Mouse (Mus musculus): ENCODE data around the gene Eral1. TPM values are rescaled to one million over a fixed set of nuclear protein-coding genes. Genes with fewer than 3 reads are reported as not detected.

The Eral1 gene
- polyA plus RNA-seq, 1 experiment from 2014 or later, result 35.9 TPM

DNA sequence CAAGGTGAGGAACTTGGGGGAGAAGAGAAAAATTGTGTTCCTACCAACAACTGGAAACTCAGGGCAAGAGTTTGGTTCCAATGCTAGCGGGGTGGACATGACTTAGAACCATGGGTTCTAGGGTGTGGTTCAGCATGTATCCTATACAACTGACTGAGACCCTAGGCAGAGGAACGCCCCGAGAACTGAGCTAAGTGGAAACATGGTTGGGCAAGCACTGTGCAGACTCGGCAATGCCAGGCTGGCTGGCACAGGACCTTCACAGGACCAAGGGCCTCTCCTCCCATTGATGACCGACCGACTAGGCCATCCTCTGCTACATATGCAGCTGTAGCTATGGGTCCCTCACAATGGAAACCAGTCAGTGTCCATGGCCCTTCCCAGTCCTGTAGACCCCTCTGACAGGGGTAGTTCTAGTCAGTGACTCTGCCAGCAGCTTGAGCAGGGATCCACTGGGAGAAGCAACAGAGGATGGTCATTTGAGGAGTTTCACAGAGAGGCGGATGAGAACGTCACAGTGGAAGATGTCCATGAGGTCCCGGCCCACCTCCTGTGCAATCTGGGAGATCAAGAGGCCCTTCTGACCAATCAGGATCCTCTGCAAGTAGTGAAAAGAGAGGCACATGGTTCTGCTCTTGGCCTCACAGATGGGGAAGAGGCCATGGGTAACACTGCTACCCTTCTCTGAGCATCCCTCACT, 6.5 kb downstream of the Eral1 start:
- H3K9ac ChIP-seq (ENCODE audit: low read length), result no peak overlapping the region
- DNase-seq (ENCODE audit: low spot score) (no peak), ATAC-seq (ENCODE audit: insufficient read depth, low FRiP score, low TSS enrichment) (no peak)
- no peaks in the 10 kb centered on the region for H3K27me3 ChIP-seq (ENCODE audit: control insufficient read depth, insufficient read depth, low read length)
- no peak overlapping the region for H3K4me3 ChIP-seq (ENCODE audit: low read depth, low read length)
- H3K4me1 ChIP-seq (ENCODE audit: control insufficient read depth, insufficient read depth, low read length), result no peaks in the 10 kb centered on the region
- no peak overlapping the region for H3K27ac ChIP-seq (ENCODE audit: low read depth, low read length)
- H3K9me3 ChIP-seq (ENCODE audit: control insufficient read depth, low read length), result no peaks in the 10 kb centered on the region
- 93% methylated on average over 9 of the region's 9 CpGs for WGBS
- no peak overlapping the region for H3K4me2 ChIP-seq (ENCODE audit: low read depth)
- H3K36me3 ChIP-seq (ENCODE audit: control insufficient read depth, insufficient read depth, low read length), result peaks cover 14% of the 10 kb centered on the region

DNA sequence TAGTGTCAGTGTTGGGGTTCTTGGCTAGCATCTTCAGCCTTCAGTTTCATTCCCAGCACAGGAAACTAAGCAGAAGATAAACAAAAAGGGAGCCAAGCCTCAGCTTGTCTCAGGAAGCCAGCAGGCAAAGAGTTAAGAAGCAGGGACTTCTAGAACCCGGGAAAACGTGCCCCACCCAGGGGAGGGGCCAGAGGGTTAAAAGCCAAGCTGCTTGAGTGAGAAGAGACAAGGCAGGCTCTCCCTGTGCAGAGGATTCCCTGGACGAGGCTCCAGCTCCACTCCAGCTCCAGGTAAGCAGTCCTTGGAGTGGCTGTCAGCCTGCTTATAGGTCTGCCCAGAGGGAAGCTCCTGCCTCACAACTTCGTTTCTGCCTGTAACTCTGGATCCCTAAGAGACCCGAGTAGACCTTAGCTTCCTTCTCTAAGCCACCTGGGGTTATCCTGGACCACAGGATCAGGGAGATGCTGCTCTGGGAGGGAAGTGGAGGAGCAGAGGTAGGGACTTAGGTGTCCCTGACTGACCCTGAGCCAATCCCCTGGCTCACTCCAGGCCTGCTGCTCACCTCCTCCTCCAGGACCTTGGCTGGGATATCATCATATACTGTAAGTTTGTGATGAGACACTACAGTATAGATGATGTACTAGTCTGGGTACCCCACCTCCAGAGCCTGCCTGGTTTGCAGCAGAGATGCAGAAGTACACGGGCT, 7.6 kb downstream of the Eral1 start:
- Histone ChIP-seq H3K9ac (ENCODE audit: low read length) (no peak overlapping the region), H3K4me1 (ENCODE audit: control insufficient read depth, insufficient read depth, low read length) (no peaks in the 10 kb centered on the region), H3K4me2 (ENCODE audit: low read depth) (no peak overlapping the region), H3K36me3 (ENCODE audit: control insufficient read depth, insufficient read depth, low read length) (peaks cover 14% of the 10 kb centered on the region), H3K27me3 (ENCODE audit: control insufficient read depth, insufficient read depth, low read length) (no peaks in the 10 kb centered on the region), H3K4me3 (ENCODE audit: low read depth, low read length) (no peak overlapping the region), H3K27ac (ENCODE audit: low read depth, low read length) (no peak overlapping the region), H3K9me3 (ENCODE audit: control insufficient read depth, low read length) (no peaks in the 10 kb centered on the region)
- DNase-seq (ENCODE audit: low spot score), result no peak
- 39% methylated on average over 6 of the region's 6 CpGs for WGBS
- ATAC-seq (ENCODE audit: insufficient read depth, low FRiP score, low TSS enrichment), result no peak

DNA sequence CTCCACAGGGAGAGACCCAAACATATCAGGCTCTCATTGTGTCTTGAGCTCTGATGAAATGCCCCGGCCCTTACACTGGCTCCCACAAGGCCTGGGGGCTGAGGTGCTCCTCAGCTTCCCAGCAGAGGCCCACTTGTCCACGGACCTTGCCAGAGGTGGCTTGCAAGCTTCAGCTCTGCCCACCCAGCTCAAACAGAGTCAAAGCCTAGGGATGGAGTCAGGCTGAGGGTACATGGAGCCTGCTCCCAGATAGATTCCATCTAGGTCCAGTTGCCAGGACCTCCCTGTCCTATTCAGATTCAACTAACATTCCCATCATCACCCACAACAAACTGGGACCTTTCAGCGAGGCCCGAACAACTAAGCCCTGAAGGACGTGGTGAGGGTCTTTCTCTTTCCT, 8.2 kb downstream of the Eral1 start:
- Histone ChIP-seq H3K9me3 (ENCODE audit: control insufficient read depth, low read length) (no peaks in the 10 kb centered on the region), H3K4me3 (ENCODE audit: low read depth, low read length) (no peak overlapping the region), H3K27ac (ENCODE audit: low read depth, low read length) (no peak overlapping the region), H3K27me3 (ENCODE audit: control insufficient read depth, insufficient read depth, low read length) (no peaks in the 10 kb centered on the region), H3K4me2 (ENCODE audit: low read depth) (no peak overlapping the region), H3K4me1 (ENCODE audit: control insufficient read depth, insufficient read depth, low read length) (no peaks in the 10 kb centered on the region), H3K9ac (ENCODE audit: low read length) (no peak overlapping the region), H3K36me3 (ENCODE audit: control insufficient read depth, insufficient read depth, low read length) (peaks cover 14% of the 10 kb centered on the region)
- DNase-seq (ENCODE audit: low spot score) (no peak), ATAC-seq (ENCODE audit: insufficient read depth, low FRiP score, low TSS enrichment) (no peak)
- WGBS, result 81% methylated on average over 5 of the region's 5 CpGs

DNA sequence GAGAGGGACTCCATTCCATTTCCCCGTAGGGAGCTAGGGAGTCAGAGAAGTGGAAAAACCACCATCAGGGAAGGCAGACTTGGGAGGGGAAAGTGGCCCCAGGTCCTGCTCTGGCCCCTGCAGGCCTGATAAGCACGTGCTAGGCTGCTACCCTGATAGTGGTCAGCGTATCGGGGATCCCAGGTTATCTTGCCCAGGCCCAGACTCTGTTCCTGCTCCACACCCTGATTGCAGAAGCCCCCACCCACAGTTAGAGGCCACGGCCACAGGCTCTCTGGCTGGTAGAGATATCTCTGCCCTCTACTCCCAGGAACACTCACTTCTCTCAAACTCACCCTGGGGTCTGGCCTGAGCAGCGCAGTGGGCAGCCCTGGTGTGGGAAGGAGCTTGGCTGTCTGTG, 10.5 kb downstream of the Eral1 start:
- no peak for DNase-seq (ENCODE audit: low spot score)
- H3K9ac ChIP-seq (ENCODE audit: low read length), result no peak overlapping the region

DNA sequence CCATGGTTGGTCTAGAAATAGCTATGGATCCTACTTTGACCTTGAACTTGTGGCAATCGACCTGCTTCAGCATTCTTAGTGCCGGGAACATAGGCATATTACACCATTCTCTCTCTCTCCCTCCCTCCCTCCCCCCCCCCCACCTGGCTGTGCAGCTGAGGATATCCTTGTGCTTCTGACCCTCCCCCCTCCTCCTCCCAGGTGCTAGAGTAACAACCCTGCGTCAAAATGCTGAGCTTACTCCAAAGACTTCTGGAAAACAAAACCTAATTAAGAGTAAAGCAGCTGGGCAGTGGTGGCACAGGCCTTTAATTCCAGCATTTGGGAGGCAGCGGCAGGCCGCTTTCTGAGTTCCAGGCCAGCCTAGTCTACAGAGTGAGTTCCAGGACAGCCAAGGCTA, 11.1 kb downstream of the Eral1 start:
- DNase-seq (ENCODE audit: low spot score), result no peak
- no peaks in the 10 kb centered on the region for H3K9me3 ChIP-seq (ENCODE audit: control insufficient read depth, low read length)
- H3K36me3 ChIP-seq (ENCODE audit: control insufficient read depth, insufficient read depth, low read length), result peaks cover 7% of the 10 kb centered on the region
- ATAC-seq (ENCODE audit: insufficient read depth, low FRiP score, low TSS enrichment), result no peak
- no peak overlapping the region for H3K4me3 ChIP-seq (ENCODE audit: low read depth, low read length)
- H3K27me3 ChIP-seq (ENCODE audit: control insufficient read depth, insufficient read depth, low read length), result no peaks in the 10 kb centered on the region
- H3K4me2 ChIP-seq (ENCODE audit: low read depth), result no peak overlapping the region
- no peak overlapping the region for H3K9ac ChIP-seq (ENCODE audit: low read length)
- WGBS, result 83% methylated on average over 5 of the region's 5 CpGs
- H3K27ac ChIP-seq (ENCODE audit: low read depth, low read length), result no peak overlapping the region
- no peaks in the 10 kb centered on the region for H3K4me1 ChIP-seq (ENCODE audit: control insufficient read depth, insufficient read depth, low read length)

More for the DNA sequence above, 10.5 kb downstream of the Eral1 start:
- no peak overlapping the region for H3K4me2 ChIP-seq (ENCODE audit: low read depth)
- no peaks in the 10 kb centered on the region for H3K27me3 ChIP-seq (ENCODE audit: control insufficient read depth, insufficient read depth, low read length)
- no peak for ATAC-seq (ENCODE audit: insufficient read depth, low FRiP score, low TSS enrichment)
- peaks cover 9% of the 10 kb centered on the region for H3K36me3 ChIP-seq (ENCODE audit: control insufficient read depth, insufficient read depth, low read length)
- H3K4me1 ChIP-seq (ENCODE audit: control insufficient read depth, insufficient read depth, low read length), result no peaks in the 10 kb centered on the region
- no peaks in the 10 kb centered on the region for H3K9me3 ChIP-seq (ENCODE audit: control insufficient read depth, low read length)
- no peak overlapping the region for H3K4me3 ChIP-seq (ENCODE audit: low read depth, low read length)
- 90% methylated on average over 6 of the region's 6 CpGs for WGBS
- H3K27ac ChIP-seq (ENCODE audit: low read depth, low read length), result no peak overlapping the region

DNA sequence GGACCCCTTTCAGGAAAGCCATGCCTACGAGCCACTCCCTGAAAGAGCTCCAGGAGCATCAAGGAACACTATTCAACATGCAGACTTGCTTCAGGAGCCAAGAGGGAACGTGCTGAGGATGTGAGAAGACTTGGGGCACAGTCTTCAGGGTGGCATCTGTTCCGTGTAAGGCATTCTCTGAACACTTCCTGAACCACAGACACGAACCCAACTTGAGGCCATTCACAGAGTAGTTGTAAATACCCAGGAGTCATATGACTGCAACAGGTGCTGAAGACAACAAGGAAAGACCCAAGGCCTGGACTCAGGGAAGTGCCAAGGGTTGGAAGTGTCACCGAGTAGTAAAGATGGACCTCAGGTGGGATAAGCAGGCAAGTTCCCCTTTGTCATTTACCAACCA, 12.6 kb downstream of the Eral1 start:
- Histone ChIP-seq H3K4me3 (ENCODE audit: low read depth, low read length) (no peak overlapping the region), H3K4me2 (ENCODE audit: low read depth) (no peak overlapping the region), H3K9ac (ENCODE audit: low read length) (no peak overlapping the region), H3K9me3 (ENCODE audit: control insufficient read depth, low read length) (no peaks in the 10 kb centered on the region), H3K4me1 (ENCODE audit: control insufficient read depth, insufficient read depth, low read length) (no peaks in the 10 kb centered on the region), H3K27ac (ENCODE audit: low read depth, low read length) (no peak overlapping the region), H3K27me3 (ENCODE audit: control insufficient read depth, insufficient read depth, low read length) (no peaks in the 10 kb centered on the region), H3K36me3 (ENCODE audit: control insufficient read depth, insufficient read depth, low read length) (peaks cover 2% of the 10 kb centered on the region)
- DNase-seq (ENCODE audit: low spot score), result no peak
- 79% methylated on average over 5 of the region's 5 CpGs for WGBS
- ATAC-seq (ENCODE audit: insufficient read depth, low FRiP score, low TSS enrichment), result no peak

DNA sequence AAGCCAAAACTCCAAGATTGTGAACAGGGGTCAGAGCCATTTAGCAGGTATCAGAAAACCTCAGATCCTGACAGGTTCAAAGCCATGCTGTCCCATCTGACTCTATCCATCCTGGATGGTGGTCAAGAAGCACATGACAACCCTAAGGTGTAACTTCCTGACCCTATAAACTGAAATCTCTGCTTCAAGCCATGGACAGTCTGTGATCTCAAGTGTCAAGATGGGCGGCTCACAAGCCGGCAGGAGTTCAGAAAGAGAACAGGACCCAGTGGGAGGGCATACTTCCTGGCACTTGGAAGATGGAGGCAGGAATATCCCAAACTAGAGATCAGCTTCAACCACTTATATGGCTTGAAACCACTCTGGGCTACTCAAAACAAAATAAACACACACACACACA, 13.5 kb downstream of the Eral1 start:
- ATAC-seq (ENCODE audit: insufficient read depth, low FRiP score, low TSS enrichment), result no peak
- no peak overlapping the region for H3K27ac ChIP-seq (ENCODE audit: low read depth, low read length)

DNA sequence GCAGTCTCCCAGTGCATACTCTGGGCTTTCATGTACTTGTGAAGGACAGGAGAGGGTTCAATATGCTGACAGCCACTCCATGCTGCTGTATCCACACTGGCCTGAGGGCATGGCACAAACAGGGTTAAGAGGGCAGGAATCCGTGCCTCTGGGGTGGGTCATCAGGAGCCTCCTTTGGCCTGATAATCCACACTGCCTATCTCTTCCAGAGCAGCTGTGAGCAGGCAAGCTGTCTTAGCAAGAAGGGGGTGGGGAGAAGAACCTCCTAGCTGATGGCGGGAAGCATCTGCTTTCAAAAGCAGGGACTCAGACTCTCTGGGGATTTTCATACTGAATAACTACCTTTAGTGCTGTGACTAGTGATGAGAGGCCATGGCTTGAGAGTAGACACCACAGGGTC, 14.3 kb downstream of the Eral1 start:
- no peak overlapping the region for H3K4me3 ChIP-seq (ENCODE audit: low read depth, low read length)
- 65% methylated on average over 2 of the region's 2 CpGs for WGBS
- no peak for ATAC-seq (ENCODE audit: insufficient read depth, low FRiP score, low TSS enrichment)
- no peak overlapping the region for H3K4me2 ChIP-seq (ENCODE audit: low read depth)
- H3K36me3 ChIP-seq (ENCODE audit: control insufficient read depth, insufficient read depth, low read length), result no peaks in the 10 kb centered on the region; the same call in 1 of the 2 replicates
- DNase-seq (ENCODE audit: low spot score), result no peak
- no peaks in the 10 kb centered on the region for H3K27me3 ChIP-seq (ENCODE audit: control insufficient read depth, insufficient read depth, low read length)
- no peak overlapping the region for H3K27ac ChIP-seq (ENCODE audit: low read depth, low read length)
- H3K4me1 ChIP-seq (ENCODE audit: control insufficient read depth, insufficient read depth, low read length), result no peaks in the 10 kb centered on the region
- H3K9me3 ChIP-seq (ENCODE audit: control insufficient read depth, low read length), result no peaks in the 10 kb centered on the region
- H3K9ac ChIP-seq (ENCODE audit: low read length), result no peak overlapping the region

More for the DNA sequence above, 13.5 kb downstream of the Eral1 start:
- H3K36me3 ChIP-seq (ENCODE audit: control insufficient read depth, insufficient read depth, low read length), result no peaks in the 10 kb centered on the region; the same call in 1 of the 2 replicates
- no peaks in the 10 kb centered on the region for H3K4me1 ChIP-seq (ENCODE audit: control insufficient read depth, insufficient read depth, low read length)
- no peak overlapping the region for H3K9ac ChIP-seq (ENCODE audit: low read length)
- 53% methylated on average over 2 of the region's 2 CpGs for WGBS
- no peak overlapping the region for H3K4me3 ChIP-seq (ENCODE audit: low read depth, low read length)
- no peak for DNase-seq (ENCODE audit: low spot score)
- no peaks in the 10 kb centered on the region for H3K9me3 ChIP-seq (ENCODE audit: control insufficient read depth, low read length)
- H3K27me3 ChIP-seq (ENCODE audit: control insufficient read depth, insufficient read depth, low read length), result no peaks in the 10 kb centered on the region
- H3K4me2 ChIP-seq (ENCODE audit: low read depth), result no peak overlapping the region

DNA sequence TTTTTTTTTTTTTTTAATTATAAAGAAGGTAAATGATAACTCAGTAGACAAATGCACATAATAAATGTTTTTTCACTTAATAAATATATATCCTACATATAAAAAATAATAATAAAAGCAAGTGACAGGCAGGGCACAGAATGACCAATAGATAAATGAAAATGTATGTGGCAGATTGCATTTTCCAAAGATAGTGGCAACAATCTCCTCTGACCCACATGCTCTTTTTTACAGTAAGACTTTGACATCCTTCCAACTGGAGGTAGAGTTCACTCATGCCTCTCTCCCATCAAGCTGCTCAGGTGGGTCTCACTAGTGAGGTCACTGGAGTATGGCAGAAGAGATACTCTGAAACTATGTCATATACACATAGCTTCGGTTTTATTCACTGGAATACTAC, 17.6 kb downstream of the Eral1 start:
- ATAC-seq (ENCODE audit: insufficient read depth, low FRiP score, low TSS enrichment) (no peak), DNase-seq (ENCODE audit: low spot score) (no peak)
- no peaks in the 10 kb centered on the region for H3K4me1 ChIP-seq (ENCODE audit: control insufficient read depth, insufficient read depth, low read length)
- no peaks in the 10 kb centered on the region for H3K27me3 ChIP-seq (ENCODE audit: control insufficient read depth, insufficient read depth, low read length)
- H3K4me3 ChIP-seq (ENCODE audit: low read depth, low read length), result no peak overlapping the region
- H3K9me3 ChIP-seq (ENCODE audit: control insufficient read depth, low read length), result no peaks in the 10 kb centered on the region
- H3K9ac ChIP-seq (ENCODE audit: low read length), result no peak overlapping the region
- no peak overlapping the region for H3K27ac ChIP-seq (ENCODE audit: low read depth, low read length)
- no peak overlapping the region for H3K4me2 ChIP-seq (ENCODE audit: low read depth)
- H3K36me3 ChIP-seq (ENCODE audit: control insufficient read depth, insufficient read depth, low read length), result peaks cover 6% of the 10 kb centered on the region
- WGBS, result 89% methylated on average over 1 of the region's 1 CpGs
